8 mouse cellular contexts compared by ENCODE assay signal in genomic region chr11:119941794-119942193, GRCm38 (mm10). TPM values are rescaled to one million over a fixed set of nuclear protein-coding genes. Genes with fewer than 3 reads are reported as not detected.
DNase-seq lines count a peak whose midpoint lies in the region; ATAC-seq and TF ChIP-seq lines count a peak whose summit lies in the region.

No protein-coding gene starts in this region.

- intact Hi-C loops in heart, postnatal 14 days (cut with DNase I), result no loop called here

- H3K9me3 ChIP-seq in heart, embryonic 13.5 days, result no peaks in the 10 kb centered on the region
- no peaks in the 10 kb centered on the region for H3K9me3 ChIP-seq in forebrain, postnatal 0 days (ENCODE audit: low read length)

- H3K27ac ChIP-seq in heart, embryonic 13.5 days (replicated peaks), result no peak overlapping the region
- peak overlapping the region; percentile 89 for H3K27ac ChIP-seq in forebrain, postnatal 0 days (ENCODE audit: low read depth, low read length)
- H3K27ac ChIP-seq in macrophage, result no peak overlapping the region

- no peak for ATAC-seq in heart, embryonic 13.5 days (ENCODE audit: extremely low read depth, insufficient number of reproducible peaks, low FRiP score, low TSS enrichment)
- ATAC-seq in forebrain, postnatal 0 days, result no peak

- H3K27me3 ChIP-seq in heart, embryonic 13.5 days (replicated peaks), result peaks cover 48% of the 10 kb centered on the region
- H3K27me3 ChIP-seq in forebrain, postnatal 0 days (ENCODE audit: insufficient read depth, low read length), result no peaks in the 10 kb centered on the region

- no peak for TF ChIP-seq CTCF in forebrain, postnatal 0 days (IDR thresholded peaks at IDR 0.05; ENCODE audit: low read depth)

- peaks cover 34% of the 10 kb centered on the region for H3K79me2 ChIP-seq in macrophage (ENCODE audit: inconsistent target)

- peak overlapping the region; percentile 83 for H3K4me3 ChIP-seq in heart, embryonic 13.5 days
- peak overlapping the region; percentile 60 for H3K4me3 ChIP-seq in forebrain, postnatal 0 days (ENCODE audit: low read depth, low read length)
- H3K4me3 ChIP-seq in macrophage (ENCODE audit: inconsistent target), result peak overlapping the region; percentile 33

- DNase-seq in heart, postnatal 14 days, result no peak
- DNase-seq in ES-CJ7 (ENCODE audit: low read depth, low spot score), result peak; percentile 54
- peak; percentile 39 for DNase-seq in forebrain, postnatal 0 days
- no peak for DNase-seq in right cerebral cortex, adult 18-20 months
- no peak for DNase-seq in cerebellum, adult 8-10 months
- DNase-seq in urinary bladder, postnatal 14 days (ENCODE audit: low spot score), result no peak

- H3K36me3 ChIP-seq in heart, embryonic 13.5 days, result no peaks in the 10 kb centered on the region
- H3K36me3 ChIP-seq in forebrain, postnatal 0 days (ENCODE audit: insufficient read depth), result no peaks in the 10 kb centered on the region; the same call in 1 of the 2 replicates
- H3K36me3 ChIP-seq in macrophage (ENCODE audit: inconsistent target), result no peaks in the 10 kb centered on the region

- H3K4me2 ChIP-seq in heart, embryonic 13.5 days, result peak overlapping the region; percentile 76
- H3K4me2 ChIP-seq in forebrain, postnatal 0 days (ENCODE audit: low read depth), result peak overlapping the region; percentile 92

- 8% methylated on average over 8 of the region's 8 CpGs for WGBS in heart, embryonic 13.5 days
- 4% methylated on average over 8 of the region's 8 CpGs for WGBS in forebrain, postnatal 0 days
- WGBS in macrophage (ENCODE audit: missing documents), result 55% methylated on average over 8 of the region's 8 CpGs

- H3K9ac ChIP-seq in heart, embryonic 13.5 days, result peak overlapping the region; percentile 79
- peak overlapping the region; percentile 65 for H3K9ac ChIP-seq in forebrain, postnatal 0 days

- peaks cover 63% of the 10 kb centered on the region for H3K4me1 ChIP-seq in heart, embryonic 13.5 days
- peaks cover 55% of the 10 kb centered on the region for H3K4me1 ChIP-seq in forebrain, postnatal 0 days (ENCODE audit: insufficient read depth)

RNA-seq across cellular contexts. Expression of gene Baiap2, which starts 0.8 kb away (rescaled TPM):
- 12.3 and 12.4 TPM in 2 replicates for polyA plus RNA-seq in heart, embryonic 13.5 days (2015; fragmentation: Nextera tagmentation; extraction: Ambion mirVana)
- 10 to 100 TPM in 1 of 2 experiments, 1 to 10 TPM in 1; 9.2 to 10.3 TPM for total RNA-seq in heart, postnatal 14 days (2021)
- total RNA-seq in forebrain, postnatal 0 days (2014; rRNA removed), result 42.3 and 52.0 TPM in 2 replicates
- polyA plus RNA-seq in forebrain, postnatal 0 days (2015; fragmentation: Nextera tagmentation; extraction: Ambion mirVana), result 31.1 and 36.6 TPM in 2 replicates
- total RNA-seq in macrophage (2018; cell fraction: chromatin; rRNA removed), result 100 to 1,000 TPM in 11 of 26 experiments, 10 to 100 TPM in 15; 20.7 to 218 (median 76.3) TPM
- 10 to 100 TPM in 25 of 26 experiments, 1 to 10 TPM in 1; 9.0 to 31.7 (median 19.1) TPM for total RNA-seq in macrophage (2018; cell fraction: cytosol; rRNA removed)
- 10 to 100 TPM in 25 of 26 experiments, 1 to 10 TPM in 1; 9.3 to 73.5 (median 28.3) TPM for total RNA-seq in macrophage (2018; cell fraction: nucleus; rRNA removed)
- 19.9 to 24.7 TPM (median 20.6 TPM) in 3 replicates for polyA plus RNA-seq in macrophage (2018)

RNA-seq across cellular contexts. Expression of gene Chmp6, which starts 28.6 kb away (rescaled TPM):
- 68.4 and 71.2 TPM in 2 replicates for polyA plus RNA-seq in heart, embryonic 13.5 days (2015; fragmentation: Nextera tagmentation; extraction: Ambion mirVana)
- total RNA-seq in heart, postnatal 14 days (2021), result 10 to 100 TPM; 28.2 to 30.3 TPM
- 91.1 and 91.9 TPM in 2 replicates for total RNA-seq in forebrain, postnatal 0 days (2014; rRNA removed)
- 102 and 105 TPM in 2 replicates for polyA plus RNA-seq in forebrain, postnatal 0 days (2015; fragmentation: Nextera tagmentation; extraction: Ambion mirVana)
- 10 to 100 TPM in 23 of 26 experiments, 1 to 10 TPM in 3; 8.6 to 56.3 (median 27.9) TPM for total RNA-seq in macrophage (2018; cell fraction: chromatin; rRNA removed)
- total RNA-seq in macrophage (2018; cell fraction: cytosol; rRNA removed), result 10 to 100 TPM; 21.2 to 43.4 (median 35.7) TPM
- total RNA-seq in macrophage (2018; cell fraction: nucleus; rRNA removed), result 10 to 100 TPM in 25 of 26 experiments, 1 to 10 TPM in 1; 9.8 to 37.0 (median 20.1) TPM
- 37.7 to 52.9 TPM (median 41.3 TPM) in 3 replicates for polyA plus RNA-seq in macrophage (2018)

Comparison
In these comparisons a context has a peak if more than half of its experiments do, and no peak if none do; other contexts are left out.
1. H3K4me3 ChIP-seq: peak in every context shown above with its lines; median percentile 83 in heart, embryonic 13.5 days; 60 in forebrain, postnatal 0 days; 33 in macrophage.
2. DNase-seq: peak in ES-CJ7 (single experiment) and forebrain, postnatal 0 days (single experiment); none in heart, postnatal 14 days (0 of 2), right cerebral cortex, adult 18-20 months (single experiment), cerebellum, adult 8-10 months (single experiment) and urinary bladder, postnatal 14 days (single experiment).